Mouse (Mus musculus) adrenal gland, adult 2 months (tissue): ENCODE data around the gene Ano9. TPM values are rescaled to one million over a fixed set of nuclear protein-coding genes. Genes with fewer than 3 reads are reported as not detected.

Experiments
- DNase-seq: peaks from one replicate; pipeline ENCODE4 v3.0.0; 2021
- long read RNA-seq: library from polyadenylated mRNA; stranded (forward); transcript quantifications from one replicate; pipeline ENCODE4 v2.0.0, GENCODE M21; 2021
- polyA plus RNA-seq: library from polyadenylated mRNA; depleted of rRNA; stranded (reverse); fragments of >200 nt; gene quantifications from 2 replicates; pipeline ENCODE4 v1.2.3, GENCODE M21; 2012; rRNA removed
- total RNA-seq, 2 experiments: library from RNA; stranded (reverse); gene quantifications; 2 replicates each; pipeline ENCODE4 v1.2.3; 2021

The Ano9 gene
- total RNA-seq (under 1 TPM in 1 of 2 experiments, not detected in 1; 0.17 TPM), polyA plus RNA-seq (0.17 and 0.25 TPM in 2 replicates)
- long read RNA-seq: 0 reads

- no peak for DNase-seq
Observed at GRCm38 (mm10) chr7:141117636-141118035, at the start of gene Ano9. TSS of gene Ano9 (minus strand) at chr7:141117806.

- peak; percentile 86 for DNase-seq
Observed at GRCm38 (mm10) chr7:141164850-141165249, 47.2 kb upstream of the Ano9 start.

DNA sequence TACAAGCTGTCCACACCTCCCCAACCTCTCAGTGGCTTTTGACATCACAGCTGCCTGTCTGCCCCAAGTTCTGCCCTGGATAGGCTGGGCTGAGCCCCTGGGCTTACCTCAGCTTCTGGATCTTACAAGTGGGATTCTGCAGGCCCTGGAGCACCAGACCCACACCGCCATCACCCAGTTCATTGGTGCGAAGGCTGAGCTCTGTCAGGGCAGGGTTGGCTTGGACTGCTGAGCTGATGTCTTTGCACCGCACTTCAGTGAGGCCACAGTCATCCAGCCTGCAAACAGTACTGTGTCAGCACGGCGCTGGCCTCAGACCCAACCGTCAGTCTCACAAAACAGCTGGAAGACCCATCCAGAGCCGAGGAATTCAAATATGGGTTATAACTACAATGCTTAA lies 46.8 kb upstream of the Ano9 start:
- no peak for DNase-seq

DNA sequence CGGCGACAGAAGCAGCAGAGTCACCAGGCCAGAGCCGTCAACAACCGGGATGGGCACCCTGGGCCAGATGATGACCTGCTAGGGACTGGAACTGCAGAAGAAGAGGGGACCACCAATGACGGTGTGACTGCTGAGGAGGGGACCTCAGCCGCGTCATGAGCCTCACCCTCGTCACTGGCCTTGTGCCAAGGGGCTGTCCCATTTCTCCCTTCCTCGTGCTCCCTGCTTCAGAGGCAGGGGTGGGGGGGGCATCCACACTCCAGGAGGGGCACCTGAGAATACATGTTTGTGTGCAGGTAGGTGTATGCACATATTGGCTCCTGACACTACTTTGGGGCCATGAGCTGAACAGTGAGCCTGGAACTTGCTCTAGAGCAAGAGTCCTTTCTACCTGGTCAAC lies 37.8 kb upstream of the Ano9 start:
- no peak for DNase-seq

DNA sequence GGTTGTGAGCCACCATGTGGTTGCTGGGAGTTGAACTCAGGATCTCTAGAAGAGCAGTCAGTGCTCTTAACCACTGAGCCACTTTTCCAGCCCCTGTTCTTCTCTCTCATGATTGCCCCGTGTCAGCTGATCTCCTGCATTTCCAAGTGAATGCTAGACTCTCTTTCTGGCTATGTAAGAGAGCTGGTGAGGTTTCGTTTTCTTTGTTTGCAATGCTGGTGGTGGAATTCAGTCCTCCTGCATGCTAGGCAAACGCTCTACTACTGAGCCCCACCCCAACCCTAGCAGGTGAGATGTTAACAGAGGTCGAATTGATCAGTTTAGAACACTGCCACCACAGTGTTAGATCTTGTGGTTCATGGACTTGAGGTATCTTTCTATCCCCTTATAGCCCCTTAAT lies 31.0 kb upstream of the Ano9 start:
- no peak for DNase-seq

- DNase-seq: no peak
Observed at GRCm38 (mm10) chr7:141147044-141147443, 29.4 kb upstream of the Ano9 start.

DNA sequence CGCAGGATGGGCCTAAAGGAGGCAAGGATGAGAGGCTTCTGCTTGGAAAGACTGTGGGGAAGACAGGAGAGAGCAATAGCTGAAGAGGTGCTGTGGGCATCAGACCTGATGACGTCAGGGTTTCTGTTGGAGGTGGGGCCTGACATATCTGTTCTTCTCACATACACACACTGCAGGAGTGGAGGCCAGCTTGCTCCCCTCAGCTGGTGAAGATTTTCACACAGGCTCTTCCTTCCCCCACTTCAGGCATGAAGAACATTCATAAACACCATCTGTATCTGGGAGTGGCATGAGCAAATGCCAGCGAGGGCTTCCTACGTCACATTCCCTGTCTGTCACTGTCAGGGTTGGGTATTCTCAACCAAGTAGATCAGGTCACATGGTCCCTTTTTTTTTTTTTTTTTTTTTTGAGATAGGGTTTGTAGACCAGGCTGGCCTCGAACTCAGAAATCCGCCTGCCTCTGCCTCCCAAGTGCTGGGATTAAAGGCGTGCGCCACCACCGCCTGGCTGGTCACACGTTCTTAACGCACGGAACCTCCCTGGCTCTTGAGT lies 28.5 kb upstream of the Ano9 start:
- no peak for DNase-seq

DNA sequence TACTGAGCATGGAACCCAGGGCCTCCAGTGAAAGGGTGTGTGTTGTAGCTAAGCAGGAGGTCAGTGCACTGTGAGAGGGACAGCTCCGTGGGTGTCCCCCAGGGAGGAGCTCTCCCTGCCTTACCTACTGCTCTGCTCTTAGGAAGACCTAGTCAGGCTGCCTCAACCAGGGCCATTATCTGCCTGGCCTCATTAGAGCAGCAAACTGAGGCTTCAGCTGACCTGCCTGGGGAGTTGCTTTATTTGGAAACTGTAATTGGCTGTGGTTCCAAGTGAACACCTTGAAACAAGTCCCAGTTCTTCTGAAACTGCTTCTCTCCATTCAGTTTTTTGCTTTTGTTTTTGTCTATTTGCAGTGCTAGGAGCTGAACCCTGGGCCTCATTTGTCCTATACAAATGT lies 27.8 kb upstream of the Ano9 start:
- DNase-seq: no peak

GRCm38 (mm10) chr7:141144650-141145049 lies 27.0 kb upstream of the Ano9 start:
- DNase-seq: no peak

DNA sequence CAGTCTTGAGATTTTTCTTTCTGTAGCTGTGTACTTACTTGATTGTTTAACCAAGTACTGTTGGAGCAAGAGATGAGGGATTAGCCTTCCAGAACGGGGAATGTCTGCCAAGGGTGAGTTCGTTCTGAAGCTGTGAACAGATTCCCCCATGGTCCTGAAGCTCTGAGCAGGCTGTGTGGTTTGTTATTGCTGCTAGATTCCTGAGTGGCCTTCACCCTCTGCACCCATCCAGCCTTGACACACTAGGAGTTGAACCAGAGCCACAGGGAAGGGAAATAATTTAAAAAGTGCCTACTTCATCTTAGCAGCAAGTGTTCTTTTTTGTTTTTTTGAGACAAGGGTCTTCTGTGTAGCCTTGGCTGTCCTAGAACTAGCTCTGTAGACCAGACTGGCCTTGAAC lies 26.3 kb upstream of the Ano9 start:
- DNase-seq: peak; percentile 60

- peak; percentile 53 for DNase-seq
Observed at GRCm38 (mm10) chr7:141143112-141143511, 25.5 kb upstream of the Ano9 start.

GRCm38 (mm10) chr7:141141326-141141725 lies 23.7 kb upstream of the Ano9 start:
- DNase-seq: no peak

- DNase-seq: no peak
Observed at GRCm38 (mm10) chr7:141131904-141132755, 14.5 kb upstream of the Ano9 start.

GRCm38 (mm10) chr7:141131024-141131820 lies 13.6 kb upstream of the Ano9 start:
- DNase-seq: peak; percentile 94

- DNase-seq: no peak
Observed at GRCm38 (mm10) chr7:141123517-141123856, 5.9 kb upstream of the Ano9 start.

- peak; percentile 98 for DNase-seq
Observed at GRCm38 (mm10) chr7:141122689-141123516, 5.3 kb upstream of the Ano9 start.

- peak; percentile 62 for DNase-seq
Observed at GRCm38 (mm10) chr7:141122245-141122644, 4.6 kb upstream of the Ano9 start, which contains the start of gene Ptdss2. TSS of gene Ptdss2 (plus strand) at chr7:141122382.

DNA sequence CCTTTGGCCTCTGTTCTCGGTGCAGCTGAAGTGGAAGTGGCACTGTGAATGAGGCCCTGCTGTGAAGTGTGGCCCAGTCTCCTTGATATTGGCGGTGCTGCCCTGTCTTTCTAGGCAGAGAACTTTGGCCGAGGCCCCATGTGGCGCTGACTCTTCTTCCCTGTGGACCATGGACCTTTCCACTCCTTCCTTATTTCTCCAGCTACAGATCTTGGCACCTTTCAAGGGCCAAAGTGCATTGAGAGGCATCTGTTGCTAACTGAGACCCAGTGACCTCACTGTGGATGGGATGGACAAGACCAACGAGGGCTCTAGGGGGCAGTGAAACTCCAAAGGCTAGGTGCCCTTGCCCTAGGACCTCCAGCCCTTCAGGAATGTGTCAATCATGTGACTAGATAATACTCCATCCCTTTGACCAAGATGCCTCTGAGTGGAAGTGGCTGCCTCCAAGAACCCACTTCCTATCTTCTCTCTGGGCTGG lies 3.5 kb upstream of the Ano9 start:
- no peak for DNase-seq

- no peak for DNase-seq
Observed at GRCm38 (mm10) chr7:141120605-141121004, 3.0 kb upstream of the Ano9 start.

GRCm38 (mm10) chr7:141119487-141119886 lies 1.9 kb upstream of the Ano9 start:
- no peak for DNase-seq

DNA sequence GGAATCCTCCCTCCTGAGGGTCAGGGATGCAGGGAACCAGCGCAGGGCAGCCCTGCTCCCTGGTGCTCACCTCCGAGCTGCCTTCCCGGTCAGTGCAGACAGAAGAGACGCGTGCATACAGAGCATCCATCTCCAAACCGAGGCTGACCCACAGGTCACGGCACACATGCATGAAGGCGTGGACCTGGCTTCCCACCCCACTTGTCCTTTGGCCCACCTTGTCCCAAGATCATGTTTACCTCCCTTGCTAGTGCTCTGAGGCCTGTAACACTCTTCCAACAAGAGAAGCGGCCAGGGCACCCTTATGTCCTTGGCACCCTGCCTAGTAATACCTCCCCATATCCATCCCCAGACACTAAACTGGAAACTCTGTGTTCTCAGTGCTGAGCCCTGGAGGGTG lies 1.7 kb downstream of the Ano9 start:
- DNase-seq: no peak

DNA sequence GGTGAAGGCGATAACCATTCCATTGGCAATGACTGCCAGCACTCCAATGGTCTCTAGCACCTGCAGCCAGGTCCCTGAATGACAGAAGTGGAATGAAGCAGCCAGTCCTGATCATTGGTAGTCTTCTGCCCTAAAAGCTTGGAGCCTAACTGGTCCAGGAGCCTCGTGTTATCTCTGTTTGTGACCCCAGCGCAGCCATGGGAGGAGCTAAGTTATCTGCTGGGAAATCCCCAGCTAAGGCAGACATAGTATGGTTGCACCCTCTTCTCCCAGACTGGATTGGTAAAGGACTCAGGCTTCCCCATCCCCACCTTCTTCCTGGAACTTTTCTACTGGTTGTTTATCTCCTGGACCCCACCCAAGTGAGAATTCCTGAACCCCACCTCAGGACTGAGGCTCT lies 14.4 kb downstream of the Ano9 start:
- no peak for DNase-seq
